ENCODE assay signal across 8 mouse cellular contexts in the genomic region with DNA sequence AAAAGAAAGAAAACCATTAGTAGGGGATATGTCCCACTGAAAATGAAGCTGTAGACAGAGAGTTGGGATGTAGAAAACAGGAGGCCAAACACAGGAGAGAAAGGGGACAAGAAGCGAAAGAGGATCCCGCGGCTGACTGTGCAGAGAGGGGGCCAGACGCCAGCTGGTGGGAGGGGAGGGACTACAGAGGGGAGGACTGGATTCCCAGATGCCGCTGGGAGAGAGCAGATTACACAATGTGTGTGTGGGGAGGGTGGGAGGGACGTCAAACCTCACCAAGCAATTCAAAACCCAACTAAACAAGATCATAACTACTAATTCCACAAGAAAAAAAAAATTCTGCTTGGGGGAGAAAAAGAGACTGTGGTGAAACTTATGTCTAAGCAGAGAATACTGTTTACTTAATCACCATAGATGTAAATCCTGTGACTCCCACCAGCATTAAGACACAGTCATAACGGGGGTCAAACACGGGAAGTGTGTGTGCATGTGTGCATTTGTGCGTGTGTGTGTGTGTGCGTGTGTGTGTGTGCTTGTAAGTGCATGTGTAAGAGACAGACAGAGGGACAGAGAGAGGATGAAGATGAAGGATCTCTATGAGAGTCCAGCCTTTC. TPM values are rescaled to one million over a fixed set of nuclear protein-coding genes. Genes with fewer than 3 reads are reported as not detected.
A peak's percentile ranks its signal among the peaks of the same experiment; 100 is the strongest.
DNase-seq lines count a peak whose midpoint lies in the region; ATAC-seq and TF ChIP-seq lines count a peak whose summit lies in the region.

No protein-coding gene starts in this region.

- peaks cover 14% of the 10 kb centered on the region; the same call in 1 of the 2 replicates for H3K4me1 ChIP-seq in hindbrain, embryonic 12.5 days
- peaks cover 27% of the 10 kb centered on the region for H3K4me1 ChIP-seq in limb, embryonic 10.5 days
- no peaks in the 10 kb centered on the region for H3K4me1 ChIP-seq in midbrain, postnatal 0 days (ENCODE audit: insufficient read depth, low read length)

- H3K9ac ChIP-seq in hindbrain, embryonic 12.5 days: no peak overlapping the region
- no peak overlapping the region for H3K9ac ChIP-seq in midbrain, postnatal 0 days (replicated peaks; ENCODE audit: low read length, poor library complexity, severe bottlenecking)

- no peak; the same call in 1 of the 2 replicates for ATAC-seq in hindbrain, embryonic 12.5 days (ENCODE audit: low FRiP score)
- ATAC-seq in midbrain, postnatal 0 days (ENCODE audit: low FRiP score): no peak
- no peak for ATAC-seq in megakaryocyte-erythroid progenitor cell, adult 5-6 weeks (replicated peaks; ENCODE audit: low FRiP score, low TSS enrichment, poor library complexity, severe bottlenecking)

- peak; percentile 51 for DNase-seq in right cerebral cortex, adult 18-20 months
- DNase-seq in right cerebral cortex, postnatal 36 days (ENCODE audit: low spot score in 2 of 2): no peak
- DNase-seq in gastrocnemius, adult 18-20 months (ENCODE audit: low spot score): peak; percentile 91
- peak; percentile 61 for DNase-seq in limb, embryonic 10.5 days (ENCODE audit: low spot score)
- DNase-seq in midbrain, postnatal 0 days (ENCODE audit: low spot score): peak; percentile 61
- DNase-seq in spleen, adult 18-20 months: no peak

- H3K27ac ChIP-seq in hindbrain, embryonic 12.5 days: 0 out of 2 replicates have a peak overlapping the region, but pooled peaks have one; percentile 2
- H3K27ac ChIP-seq in limb, embryonic 10.5 days: peak overlapping the region; percentile 79
- no peak overlapping the region for H3K27ac ChIP-seq in midbrain, postnatal 0 days (ENCODE audit: low read depth, low read length)

- WGBS in hindbrain, embryonic 12.5 days: 36% methylated on average over 10 of the region's 10 CpGs
- WGBS in limb, embryonic 10.5 days: 36% methylated on average over 10 of the region's 10 CpGs
- WGBS in midbrain, postnatal 0 days: 32% methylated on average over 10 of the region's 10 CpGs

- peaks cover 6% of the 10 kb centered on the region for H3K27me3 ChIP-seq in hindbrain, embryonic 12.5 days
- peaks cover 9% of the 10 kb centered on the region for H3K27me3 ChIP-seq in limb, embryonic 10.5 days (ENCODE audit: low read depth, poor library complexity, severe bottlenecking)
- H3K27me3 ChIP-seq in midbrain, postnatal 0 days (ENCODE audit: insufficient read depth, low read length): no peaks in the 10 kb centered on the region

- no peak overlapping the region for H3K4me3 ChIP-seq in hindbrain, embryonic 12.5 days
- no peak overlapping the region for H3K4me3 ChIP-seq in limb, embryonic 10.5 days
- H3K4me3 ChIP-seq in midbrain, postnatal 0 days (ENCODE audit: low read depth, low read length): no peak overlapping the region

- no peaks in the 10 kb centered on the region; the same call in 1 of the 2 replicates for H3K9me3 ChIP-seq in hindbrain, embryonic 12.5 days (replicated peaks)
- no peaks in the 10 kb centered on the region for H3K9me3 ChIP-seq in limb, embryonic 10.5 days (replicated peaks)
- H3K9me3 ChIP-seq in midbrain, postnatal 0 days (ENCODE audit: low read length): no peaks in the 10 kb centered on the region

- TF ChIP-seq CTCF in midbrain, postnatal 0 days (IDR thresholded peaks at IDR 0.05): no peak

- H3K36me3 ChIP-seq in hindbrain, embryonic 12.5 days: no peaks in the 10 kb centered on the region
- no peaks in the 10 kb centered on the region for H3K36me3 ChIP-seq in limb, embryonic 10.5 days
- no peaks in the 10 kb centered on the region for H3K36me3 ChIP-seq in midbrain, postnatal 0 days (ENCODE audit: insufficient read depth, low read length)

- H3K4me2 ChIP-seq in hindbrain, embryonic 12.5 days (replicated peaks): no peak overlapping the region
- no peak overlapping the region for H3K4me2 ChIP-seq in midbrain, postnatal 0 days (ENCODE audit: low read depth, low read length, poor library complexity, severe bottlenecking)

RNA-seq across cellular contexts. Expression of a gene that starts 26.8 kb away (rescaled TPM):
- total RNA-seq in gastrocnemius, adult 18-20 months (2021): 10 to 100 TPM; 53.7 to 60.4 TPM
- polyA plus RNA-seq in hindbrain, embryonic 12.5 days (2016; fragmentation: Nextera tagmentation; extraction: Ambion mirVana): 25.1 and 31.5 TPM in 2 replicates
- 9.9 and 17.0 TPM in 2 replicates for polyA plus RNA-seq in limb, embryonic 10.5 days (2016; fragmentation: Nextera tagmentation; extraction: Ambion mirVana)
- 28.3 and 34.3 TPM in 2 replicates for total RNA-seq in midbrain, postnatal 0 days (2014; rRNA removed)
- 13.9 and 15.3 TPM in 2 replicates for polyA plus RNA-seq in midbrain, postnatal 0 days (2015; fragmentation: Nextera tagmentation; extraction: Ambion mirVana)
- total RNA-seq in megakaryocyte-erythroid progenitor cell, adult 5-6 weeks (2014; fragmentation: Nextera tagmentation): 1.3 and 1.4 TPM in 2 replicates
- 0.91 and 1.4 TPM in 2 replicates for total RNA-seq in megakaryocyte-erythroid progenitor cell, adult 5-6 weeks (2017)

RNA-seq across cellular contexts. Expression of a gene that starts 46.3 kb away (rescaled TPM):
- 100 to 1,000 TPM; 100 to 102 TPM for total RNA-seq in gastrocnemius, adult 18-20 months (2021)
- polyA plus RNA-seq in hindbrain, embryonic 12.5 days (2016; fragmentation: Nextera tagmentation; extraction: Ambion mirVana): 6.2 and 6.9 TPM in 2 replicates
- polyA plus RNA-seq in limb, embryonic 10.5 days (2016; fragmentation: Nextera tagmentation; extraction: Ambion mirVana): 3.7 and 6.4 TPM in 2 replicates
- 2.7 and 3.0 TPM in 2 replicates for total RNA-seq in midbrain, postnatal 0 days (2014; rRNA removed)
- polyA plus RNA-seq in midbrain, postnatal 0 days (2015; fragmentation: Nextera tagmentation; extraction: Ambion mirVana): 3.3 TPM in 2 replicates
- total RNA-seq in megakaryocyte-erythroid progenitor cell, adult 5-6 weeks (2014; fragmentation: Nextera tagmentation): 29.2 and 29.7 TPM in 2 replicates
- 5.1 and 6.1 TPM in 2 replicates for total RNA-seq in megakaryocyte-erythroid progenitor cell, adult 5-6 weeks (2017)

Comparison
In these comparisons a context has a peak if more than half of its experiments do, and no peak if none do; other contexts are left out.
1. DNase-seq: peak in right cerebral cortex, adult 18-20 months (single experiment), gastrocnemius, adult 18-20 months (single experiment), limb, embryonic 10.5 days (single experiment) and midbrain, postnatal 0 days (single experiment); none in right cerebral cortex, postnatal 36 days (0 of 2) and spleen, adult 18-20 months (0 of 2).
2. RNA of a gene that starts 26.8 kb away (total RNA-seq): 53.7 to 60.4 TPM in gastrocnemius, adult 18-20 months and 28.3 to 34.3 TPM in midbrain, postnatal 0 days; 0.91 to 1.4 TPM in megakaryocyte-erythroid progenitor cell, adult 5-6 weeks; every median in the first group is over 10 times any median in the second.